Mouse (Mus musculus): ENCODE results near the gene Pam.

GRCm38 (mm10) chr1:97771727-97772126 is 323.7 kb downstream of the Pam start:
- TF ChIP-seq CTCF (conservative IDR thresholded peaks at IDR 0.05; ENCODE audit: low read length) (no peak; the same call in 1 of the 2 replicates), POU5F1 (IDR thresholded peaks at IDR 0.05; ENCODE audit: borderline replicate concordance, low read length) (no peak), NANOG (IDR thresholded peaks at IDR 0.05; ENCODE audit: borderline replicate concordance, low read length) (no peak)

Data from E14TG2a.4 (cell line).